In genomic region chr19:53768478-53768877, GRCm38 (mm10) we compare ENCODE assay signal across 8 mouse cellular contexts.
DNase-seq lines count a peak whose midpoint lies in the region; ATAC-seq lines count a peak whose summit lies in the region.

No protein-coding gene starts in this region.

- H3K36me3 ChIP-seq in intestine, embryonic 14.5 days (ENCODE audit: control insufficient read depth, insufficient read depth, low read length), result no peaks in the 10 kb centered on the region

- H3K4me2 ChIP-seq in intestine, embryonic 14.5 days (ENCODE audit: low read length), result no peak overlapping the region

- no peak overlapping the region for H3K4me3 ChIP-seq in intestine, embryonic 14.5 days (ENCODE audit: low read depth, low read length)

- no peak overlapping the region for H3K9ac ChIP-seq in intestine, embryonic 14.5 days (ENCODE audit: low read length)

- peak; percentile 88 for ATAC-seq in frontal cortex, adult (ENCODE audit: low TSS enrichment)
- ATAC-seq in intestine, embryonic 14.5 days (replicated peaks; ENCODE audit: low FRiP score, low TSS enrichment, low read depth), result no peak

- no peak for DNase-seq in frontal cortex, postnatal 10 days (ENCODE audit: low spot score in 2 of 2)
- peak; percentile 44 for DNase-seq in urinary bladder, postnatal 14 days (ENCODE audit: low spot score)
- no peak for DNase-seq in urinary bladder, postnatal 4 days (ENCODE audit: low spot score in 2 of 2)
- peak; percentile 60 for DNase-seq in embryo, embryonic 11.5 days (ENCODE audit: low read depth, low spot score)
- DNase-seq in intestine, embryonic 14.5 days (ENCODE audit: low spot score), result peak; percentile 65
- peak; percentile 72 for DNase-seq in lung, postnatal 10 days
- DNase-seq in frontal cortex, postnatal 14 days (ENCODE audit: low spot score in 2 of 2), result no peak

- H3K27me3 ChIP-seq in intestine, embryonic 14.5 days (replicated peaks; ENCODE audit: control insufficient read depth, insufficient read depth, low read length), result no peaks in the 10 kb centered on the region

- H3K4me1 ChIP-seq in intestine, embryonic 14.5 days (replicated peaks; ENCODE audit: control insufficient read depth, insufficient read depth, low read length), result no peaks in the 10 kb centered on the region

- 26% methylated on average over 3 of the region's 3 CpGs for WGBS in intestine, embryonic 14.5 days

- no peak overlapping the region for H3K27ac ChIP-seq in intestine, embryonic 14.5 days (ENCODE audit: low read depth)

- 0 out of 2 replicates have a peak, but pooled peaks cover 4% of the 10 kb centered on the region for H3K9me3 ChIP-seq in intestine, embryonic 14.5 days (ENCODE audit: control insufficient read depth, low read length)

Comparison
In these comparisons a context has a peak if more than half of its experiments do, and no peak if none do; other contexts are left out.
1. DNase-seq: peak in urinary bladder, postnatal 14 days (single experiment), embryo, embryonic 11.5 days (single experiment), intestine, embryonic 14.5 days (single experiment) and lung, postnatal 10 days (single experiment); none in frontal cortex, postnatal 10 days (0 of 2), urinary bladder, postnatal 4 days (0 of 2) and frontal cortex, postnatal 14 days (0 of 2).